Mouse (Mus musculus) kidney, postnatal 14 days (tissue): ENCODE data around the gene Olfr1501.
"Not testable (repeated sequence)": the region's sequence is repeated elsewhere in the genome, so short reads cannot be mapped to it uniquely, and the experiment has no call there.

ENCODE experiments used
- DNase-seq: peaks from one replicate; pipeline ENCODE4 v3.0.0; 2022; ENCODE audit warnings: mixed read lengths

The Olfr1501 gene

GRCm38 (mm10) chr19:13850592-13850991, at the start of gene Olfr1501:
Gene Olfr1501, minus strand, starts transcription at chr19:13850692.
- DNase-seq: not testable (repeated sequence)

- no peak for DNase-seq
Measured at GRCm38 (mm10) chr19:13897828-13898227, 47.3 kb upstream of the Olfr1501 start, which contains the start of gene Olfr1504. Gene Olfr1504, minus strand, starts transcription at chr19:13897928.

GRCm38 (mm10) chr19:13861495-13861894, 11.0 kb upstream of the Olfr1501 start, which contains the start of gene Olfr1502:
Gene Olfr1502, plus strand, starts transcription at chr19:13861795.
- DNase-seq: no peak

- DNase-seq: no peak
Measured at GRCm38 (mm10) chr19:13830388-13830787, 20.1 kb downstream of the Olfr1501 start, which contains the start of gene Olfr1500. Gene Olfr1500, minus strand, starts transcription at chr19:13830488.

GRCm38 (mm10) chr19:13828447-13828846, 22.0 kb downstream of the Olfr1501 start:
- no peak for DNase-seq

GRCm38 (mm10) chr19:13820847-13821246, 29.6 kb downstream of the Olfr1501 start:
- no peak for DNase-seq

GRCm38 (mm10) chr19:13819347-13819746, 31.1 kb downstream of the Olfr1501 start, which contains the start of gene Olfr1499:
Gene Olfr1499, minus strand, starts transcription at chr19:13819447.
- no peak for DNase-seq

GRCm38 (mm10) chr19:13818827-13819226, 31.7 kb downstream of the Olfr1501 start:
- no peak for DNase-seq

- no peak for DNase-seq
Measured at GRCm38 (mm10) chr19:13812823-13813222, 37.7 kb downstream of the Olfr1501 start.

- DNase-seq: not testable (repeated sequence)
Measured at GRCm38 (mm10) chr19:13805486-13805885, 45.0 kb downstream of the Olfr1501 start.

GRCm38 (mm10) chr19:13798102-13798501, 52.4 kb downstream of the Olfr1501 start, which contains the start of gene Olfr1497:
Gene Olfr1497, minus strand, starts transcription at chr19:13798202.
- DNase-seq: no peak
